Mouse (Mus musculus) C2C12 (cell line): ENCODE data around the gene Lmf1.

Source experiments
- CTCF ChIP-seq: IDR thresholded peaks from one replicate; pipeline ENCODE4 v1.5.1; 2011; ENCODE audit not compliant: control insufficient read depth, insufficient read depth, insufficient read length
- MYOD1 ChIP-seq: IDR thresholded peaks from one replicate; pipeline ENCODE4 v1.6.1; 2011; ENCODE audit warnings: low read depth; ENCODE audit not compliant: control insufficient read depth, insufficient read length
- MYOG ChIP-seq: IDR thresholded peaks from one replicate; pipeline ENCODE4 v1.6.1; 2011; ENCODE audit not compliant: control insufficient read depth, insufficient read length; ENCODE audit errors: extremely low read depth
- USF1 ChIP-seq: IDR thresholded peaks from one replicate; pipeline ENCODE4 v1.6.1; 2011; ENCODE audit warnings: low read depth, mild to moderate bottlenecking, control low read depth, moderate library complexity

- TF ChIP-seq CTCF (no peak), USF1 (no peak), MYOG (no peak), MYOD1 (no peak)
Measured at GRCm38 (mm10) chr17:25652272-25652671, 73.4 kb downstream of the Lmf1 start.
